Mouse (Mus musculus) ES-E14 (cell line): ENCODE measurements at regions not wholly inside any gene's neighbourhood (a gene's known extent, or its start where the extent isn't known, plus 50 kb on each side); places are given as distances from the start of the nearest gene placed in this dataset.
A peak's percentile ranks its signal among the peaks of the same experiment; 100 is the strongest.

ENCODE experiments used
- CHD2 ChIP-seq: IDR thresholded peaks from 2 replicates; pipeline ENCODE4 v1.6.1; 2014; ENCODE audit warnings: mild to moderate bottlenecking, low read depth, low read length, inconsistent platforms
- HCFC1 ChIP-seq: IDR thresholded peaks from 2 replicates; pipeline ENCODE4 v1.6.1; 2012; ENCODE audit warnings: low read length, inconsistent platforms, borderline replicate concordance; ENCODE audit not compliant: insufficient read depth
- MAFK ChIP-seq: IDR thresholded peaks from 2 replicates; pipeline ENCODE4 v1.6.1; 2014; ENCODE audit warnings: mild to moderate bottlenecking, low read depth, low read length, inconsistent platforms; ENCODE audit not compliant: insufficient read depth
- ZC3H11A ChIP-seq: IDR thresholded peaks from 2 replicates; pipeline ENCODE4 v1.6.1; 2012; ENCODE audit warnings: low read depth, mild to moderate bottlenecking, inconsistent platforms, low read length, borderline replicate concordance
- ZNF384 ChIP-seq: IDR thresholded peaks from 2 replicates; pipeline ENCODE4 v1.6.1; 2012; ENCODE audit warnings: low read depth, low read length, inconsistent platforms

DNA sequence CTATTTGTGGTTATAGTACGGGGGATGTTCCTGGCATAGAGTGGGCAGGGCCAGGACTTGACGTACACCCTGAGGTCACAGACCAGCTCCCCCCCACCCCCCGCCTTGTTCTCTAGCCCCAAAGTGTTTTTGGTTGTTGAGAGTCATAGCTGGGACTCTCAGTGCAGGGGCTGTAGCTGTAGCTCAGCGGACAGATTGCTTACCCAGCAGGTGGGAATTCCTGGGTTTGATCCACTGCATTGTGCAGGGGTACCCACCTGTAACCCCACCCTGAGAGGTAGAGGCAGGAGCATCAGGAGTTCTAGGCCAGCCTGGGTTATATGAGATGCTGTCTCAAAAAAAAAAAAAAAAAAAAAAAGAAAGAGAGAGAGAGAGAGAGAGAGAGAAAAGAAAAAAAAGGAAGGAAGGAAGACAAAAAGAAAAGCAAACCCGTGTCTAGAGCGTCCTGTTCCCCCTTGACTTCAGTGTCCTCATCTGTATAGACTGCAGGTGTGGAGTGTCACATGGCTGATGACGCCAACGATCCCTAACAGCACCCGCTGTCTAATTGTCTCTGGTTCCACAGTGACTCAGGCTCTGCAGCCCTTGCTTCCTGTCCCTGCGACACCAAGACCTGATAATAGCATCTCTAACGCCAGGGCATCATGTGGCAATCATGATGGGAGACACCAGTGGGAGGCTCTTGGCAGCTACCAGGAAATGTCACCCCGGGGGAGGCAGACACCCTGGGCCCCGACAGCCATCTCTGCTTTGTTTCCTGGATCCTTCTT lies 102.0 kb upstream of the Vrk1 start:
- no peak for TF ChIP-seq HCFC1
- TF ChIP-seq ZC3H11A = no peak
- peak; percentile 71 for TF ChIP-seq ZNF384
- no peak for TF ChIP-seq CHD2
- TF ChIP-seq MAFK = no peak
